Mouse (Mus musculus): ENCODE measurements around the gene Pnpla7.
A peak's percentile ranks its signal among the peaks of the same experiment; 100 is the strongest.

Gene Pnpla7

GRCm38 (mm10) chr2:24995332-24995731, 19.5 kb downstream of the Pnpla7 start:
- DNase-seq (ENCODE audit: low spot score): no peak

- DNase-seq (ENCODE audit: low spot score): no peak
These were observed 20.6 kb downstream of the Pnpla7 start for GRCm38 (mm10) chr2:24996471-24996870.

- peak; percentile 16 for DNase-seq (ENCODE audit: low spot score)
These were observed 24.9 kb downstream of the Pnpla7 start for GRCm38 (mm10) chr2:25000544-25001235.

- DNase-seq (ENCODE audit: low spot score): no peak
These were observed 28.3 kb downstream of the Pnpla7 start for GRCm38 (mm10) chr2:25003946-25004786.

- DNase-seq (ENCODE audit: low spot score): no peak
These were observed 30.9 kb downstream of the Pnpla7 start for GRCm38 (mm10) chr2:25006767-25007166.

- no peak for DNase-seq (ENCODE audit: low spot score)
These were observed 32.4 kb downstream of the Pnpla7 start for GRCm38 (mm10) chr2:25008250-25008649.

GRCm38 (mm10) chr2:25022678-25023077, 46.8 kb downstream of the Pnpla7 start:
- DNase-seq (ENCODE audit: low spot score): no peak

GRCm38 (mm10) chr2:25025109-25025508, 49.3 kb downstream of the Pnpla7 start:
- DNase-seq (ENCODE audit: low spot score): no peak

- DNase-seq (ENCODE audit: low spot score): no peak
These were observed 59.2 kb downstream of the Pnpla7 start for GRCm38 (mm10) chr2:25034994-25035393.

- DNase-seq (ENCODE audit: low spot score): no peak
These were observed 64.3 kb downstream of the Pnpla7 start for GRCm38 (mm10) chr2:25040089-25040488.

- DNase-seq (ENCODE audit: low spot score): no peak
These were observed 75.1 kb downstream of the Pnpla7 start for GRCm38 (mm10) chr2:25050921-25051320.

GRCm38 (mm10) chr2:25051450-25051849, 75.6 kb downstream of the Pnpla7 start:
- no peak for DNase-seq (ENCODE audit: low spot score)

- DNase-seq (ENCODE audit: low spot score): no peak
These were observed 77.3 kb downstream of the Pnpla7 start for GRCm38 (mm10) chr2:25053101-25053500.

- peak; percentile 89 for DNase-seq (ENCODE audit: low spot score)
These were observed 78.6 kb downstream of the Pnpla7 start, which contains the start of gene Nsmf for GRCm38 (mm10) chr2:25054221-25055067. Nsmf (plus strand) TSS chr2:25054355.

GRCm38 (mm10) chr2:25055068-25055405, 79.2 kb downstream of the Pnpla7 start:
- no peak for DNase-seq (ENCODE audit: low spot score)

- DNase-seq (ENCODE audit: low spot score): no peak
These were observed 79.7 kb downstream of the Pnpla7 start for GRCm38 (mm10) chr2:25055409-25056155.

GRCm38 (mm10) chr2:25058926-25059325, 83.1 kb downstream of the Pnpla7 start:
- DNase-seq (ENCODE audit: low spot score): no peak

- no peak for DNase-seq (ENCODE audit: low spot score)
These were observed 87.7 kb downstream of the Pnpla7 start for GRCm38 (mm10) chr2:25063523-25063922.

- DNase-seq (ENCODE audit: low spot score): no peak
These were observed 88.5 kb downstream of the Pnpla7 start for GRCm38 (mm10) chr2:25064285-25064684.

GRCm38 (mm10) chr2:25065537-25065936, 89.7 kb downstream of the Pnpla7 start:
- DNase-seq (ENCODE audit: low spot score): no peak

- DNase-seq (ENCODE audit: low spot score): no peak
These were observed 90.7 kb downstream of the Pnpla7 start for GRCm38 (mm10) chr2:25066552-25066951.

GRCm38 (mm10) chr2:25069537-25069936, 93.7 kb downstream of the Pnpla7 start:
- no peak for DNase-seq (ENCODE audit: low spot score)
